28 mouse cellular contexts compared by ENCODE assay signal in genomic region chr9:7453302-7453701, GRCm38 (mm10). TPM values are rescaled to one million over a fixed set of nuclear protein-coding genes. Genes with fewer than 3 reads are reported as not detected.
DNase-seq lines count a peak whose midpoint lies in the region; ATAC-seq lines count a peak whose summit lies in the region.
"Had no signal": no experiment of that assay in that cellular context is flagged by ENCODE, and none has a peak within 500 bp of the region (broad histone marks: within the 10 kb centered on the region; RNA-seq: fewer than 3 reads in every experiment).

No protein-coding gene starts in this region.

- no peak overlapping the region for H3K4me3 ChIP-seq in embryonic facial prominence, embryonic 14.5 days (ENCODE audit: low read depth, low read length)
- H3K4me3 ChIP-seq in embryonic facial prominence, embryonic 10.5 days, result no peak overlapping the region
- H3K4me3 ChIP-seq in embryonic facial prominence, embryonic 15.5 days (replicated peaks), result no peak overlapping the region
- H3K4me3 ChIP-seq: embryonic facial prominence, embryonic 13.5 days; forebrain, embryonic 15.5 days; heart, embryonic 12.5 days; heart, embryonic 15.5 days; hindbrain, embryonic 10.5 days; hindbrain, embryonic 13.5 days had no signal

- H3K4me2 ChIP-seq in embryonic facial prominence, embryonic 14.5 days (ENCODE audit: low read depth, low read length), result no peak overlapping the region
- no peak overlapping the region for H3K4me2 ChIP-seq in embryonic facial prominence, embryonic 15.5 days (replicated peaks)
- H3K4me2 ChIP-seq: embryonic facial prominence, embryonic 13.5 days; forebrain, embryonic 15.5 days; heart, embryonic 12.5 days; heart, embryonic 15.5 days; hindbrain, embryonic 13.5 days had no signal

- 40% methylated on average over 2 of the region's 2 CpGs for WGBS in embryonic facial prominence, embryonic 14.5 days
- WGBS in embryonic facial prominence, embryonic 10.5 days, result 71% methylated on average over 2 of the region's 2 CpGs
- WGBS in embryonic facial prominence, embryonic 15.5 days, result 38% methylated on average over 2 of the region's 2 CpGs

- ATAC-seq in embryonic facial prominence, embryonic 14.5 days (ENCODE audit: low read depth), result no peak
- ATAC-seq in embryonic facial prominence, embryonic 15.5 days (ENCODE audit: insufficient number of reproducible peaks, low FRiP score, low TSS enrichment, low read depth), result peak; percentile 60; the same call in 1 of the 2 replicates
- ATAC-seq: forebrain, embryonic 15.5 days; hindbrain, embryonic 16.5 days had no signal

- H3K9me3 ChIP-seq in embryonic facial prominence, embryonic 14.5 days (ENCODE audit: control insufficient read depth, low read length), result no peaks in the 10 kb centered on the region
- H3K9me3 ChIP-seq in embryonic facial prominence, embryonic 10.5 days, result no peaks in the 10 kb centered on the region
- no peaks in the 10 kb centered on the region for H3K9me3 ChIP-seq in embryonic facial prominence, embryonic 15.5 days (replicated peaks)
- H3K9me3 ChIP-seq: embryonic facial prominence, embryonic 13.5 days; forebrain, embryonic 15.5 days; G1E; heart, embryonic 12.5 days; heart, embryonic 15.5 days; hindbrain, embryonic 10.5 days; hindbrain, embryonic 13.5 days had no signal

- peak; percentile 59 for DNase-seq in embryonic facial prominence, embryonic 14.5 days (ENCODE audit: low spot score)
- no peak for DNase-seq in embryonic facial prominence, embryonic 10.5 days (ENCODE audit: low spot score)
- peak; percentile 36 for DNase-seq in 3T3-L1 (ENCODE audit: low read depth, low spot score)
- peak; percentile 5 for DNase-seq in skeletal muscle tissue, adult 2 months (ENCODE audit: low read depth, low spot score)
- DNase-seq in spleen, adult 18-20 months, result no peak
- DNase-seq in right cerebral cortex, adult 2 months (ENCODE audit: low spot score in 2 of 2), result no peak
- DNase-seq: adrenal gland, postnatal 10 days; adrenal gland, postnatal 36 days; B cell, adult 2 months; cerebellum, adult 18-20 months; cerebellum, adult 9-10 months; cerebellum, postnatal 14 days; gastrocnemius, postnatal 25 days; heart, adult 18-20 months; heart, postnatal 10 days; heart, postnatal 36 days had no signal

- H3K27ac ChIP-seq in embryonic facial prominence, embryonic 14.5 days (replicated peaks; ENCODE audit: low read depth, low read length), result no peak overlapping the region
- no peak overlapping the region for H3K27ac ChIP-seq in embryonic facial prominence, embryonic 10.5 days (replicated peaks)
- no peak overlapping the region for H3K27ac ChIP-seq in embryonic facial prominence, embryonic 15.5 days (replicated peaks)
- H3K27ac ChIP-seq: embryonic facial prominence, embryonic 13.5 days; forebrain, embryonic 15.5 days; heart, embryonic 15.5 days; hindbrain, embryonic 10.5 days; hindbrain, embryonic 13.5 days had no signal

- H3K36me3 ChIP-seq in embryonic facial prominence, embryonic 14.5 days (ENCODE audit: control insufficient read depth, insufficient read depth, low read length), result no peaks in the 10 kb centered on the region
- no peaks in the 10 kb centered on the region for H3K36me3 ChIP-seq in embryonic facial prominence, embryonic 10.5 days (replicated peaks)
- no peaks in the 10 kb centered on the region for H3K36me3 ChIP-seq in embryonic facial prominence, embryonic 15.5 days
- H3K36me3 ChIP-seq: embryonic facial prominence, embryonic 13.5 days; forebrain, embryonic 15.5 days; G1E; heart, embryonic 12.5 days; heart, embryonic 15.5 days; hindbrain, embryonic 10.5 days; hindbrain, embryonic 13.5 days had no signal

- no peaks in the 10 kb centered on the region for H3K27me3 ChIP-seq in embryonic facial prominence, embryonic 14.5 days (replicated peaks; ENCODE audit: control insufficient read depth, insufficient read depth, low read length)
- H3K27me3 ChIP-seq in embryonic facial prominence, embryonic 10.5 days (replicated peaks; ENCODE audit: low read depth, poor library complexity, severe bottlenecking), result no peaks in the 10 kb centered on the region
- H3K27me3 ChIP-seq in embryonic facial prominence, embryonic 15.5 days, result no peaks in the 10 kb centered on the region
- H3K27me3 ChIP-seq: CH12.LX; embryonic facial prominence, embryonic 13.5 days; forebrain, embryonic 15.5 days; heart, embryonic 12.5 days; heart, embryonic 15.5 days; hindbrain, embryonic 13.5 days had no signal

- no peaks in the 10 kb centered on the region for H3K4me1 ChIP-seq in embryonic facial prominence, embryonic 14.5 days (ENCODE audit: control insufficient read depth, insufficient read depth, low read length)
- H3K4me1 ChIP-seq in embryonic facial prominence, embryonic 10.5 days, result no peaks in the 10 kb centered on the region
- no peaks in the 10 kb centered on the region; the same call in none of the 2 replicates for H3K4me1 ChIP-seq in embryonic facial prominence, embryonic 15.5 days
- H3K4me1 ChIP-seq: forebrain, embryonic 15.5 days; heart, embryonic 12.5 days; heart, embryonic 15.5 days; hindbrain, embryonic 10.5 days; hindbrain, embryonic 13.5 days had no signal

- no peak overlapping the region for H3K9ac ChIP-seq in embryonic facial prominence, embryonic 14.5 days (ENCODE audit: low read depth, low read length)
- no peak overlapping the region for H3K9ac ChIP-seq in embryonic facial prominence, embryonic 15.5 days
- H3K9ac ChIP-seq: embryonic facial prominence, embryonic 13.5 days; forebrain, embryonic 15.5 days; heart, embryonic 12.5 days; heart, embryonic 15.5 days; hindbrain, embryonic 13.5 days had no signal

RNA-seq across cellular contexts. Expression of gene Mmp3, which starts 7.7 kb away (rescaled TPM):
- 0.33 and 0.82 TPM in 2 replicates for polyA plus RNA-seq in embryonic facial prominence, embryonic 14.5 days (2014; fragmentation: Nextera tagmentation; extraction: Ambion mirVana)
- polyA plus RNA-seq in embryonic facial prominence, embryonic 10.5 days (2016; fragmentation: Nextera tagmentation; extraction: Ambion mirVana), result not detected in 2 replicates
- 0.54 and 0.61 TPM in 2 replicates for polyA plus RNA-seq in embryonic facial prominence, embryonic 15.5 days (2015; fragmentation: Nextera tagmentation; extraction: Ambion mirVana)
- polyA plus RNA-seq: embryonic facial prominence, embryonic 13.5 days; forebrain, embryonic 11.5 days; forebrain, embryonic 15.5 days; G1E; heart, embryonic 12.5 days; heart, embryonic 15.5 days; hindbrain, embryonic 10.5 days; hindbrain, embryonic 13.5 days; hindbrain, embryonic 16.5 days had no signal

RNA-seq across cellular contexts. Expression of gene Mmp10, which starts 48.9 kb away (rescaled TPM):
- not detected in 2 replicates for polyA plus RNA-seq in embryonic facial prominence, embryonic 14.5 days (2014; fragmentation: Nextera tagmentation; extraction: Ambion mirVana)
- not detected in 2 replicates for polyA plus RNA-seq in embryonic facial prominence, embryonic 10.5 days (2016; fragmentation: Nextera tagmentation; extraction: Ambion mirVana)
- polyA plus RNA-seq in embryonic facial prominence, embryonic 15.5 days (2015; fragmentation: Nextera tagmentation; extraction: Ambion mirVana), result not detected in 2 replicates
- polyA plus RNA-seq: embryonic facial prominence, embryonic 13.5 days; forebrain, embryonic 11.5 days; forebrain, embryonic 15.5 days; G1E; gonadal fat pad, adult 2 months; heart, embryonic 12.5 days; heart, embryonic 15.5 days; hindbrain, embryonic 10.5 days; hindbrain, embryonic 13.5 days; hindbrain, embryonic 16.5 days had no signal

Comparison
In these comparisons a context has a peak if more than half of its experiments do, and no peak if none do; other contexts are left out.
1. DNase-seq: peak in embryonic facial prominence, embryonic 14.5 days (single experiment), 3T3-L1 (single experiment) and skeletal muscle tissue, adult 2 months (single experiment); none in embryonic facial prominence, embryonic 10.5 days (single experiment), spleen, adult 18-20 months (0 of 2) and right cerebral cortex, adult 2 months (0 of 2).